ENCODE assay signal across 8 mouse cellular contexts in genomic region chr4:9096809-9097700, GRCm38 (mm10).
DNase-seq lines count a peak whose midpoint lies in the region; ATAC-seq lines count a peak whose summit lies in the region.

No protein-coding gene starts in this region.

- DNase-seq in 3134 (ENCODE audit: extremely low read depth, insufficient read length, low spot score), result peak; percentile 52
- peak; percentile 89 for DNase-seq in adrenal gland, postnatal 25 days
- peak; percentile 78 for DNase-seq in heart, adult 8-10 months (ENCODE audit: low spot score)
- peak; percentile 43 to 84 for DNase-seq in kidney, adult 8-10 months
- peak; percentile 77 to 87 for DNase-seq in spleen, postnatal 10 days (ENCODE audit: low spot score in 2 of 2)

- WGBS in embryonic facial prominence, embryonic 12.5 days, result 21% methylated on average over 24 of the region's 24 CpGs
- 26% methylated on average over 24 of the region's 24 CpGs for WGBS in limb, embryonic 13.5 days
- WGBS in midbrain, embryonic 16.5 days, result 20% methylated on average over 24 of the region's 24 CpGs

- H3K4me3 ChIP-seq in embryonic facial prominence, embryonic 12.5 days, result peak overlapping the region; percentile 5; the same call in 1 of the 2 replicates
- H3K4me3 ChIP-seq in limb, embryonic 13.5 days, result peak overlapping the region; percentile 15; the same call in 1 of the 2 replicates
- peak overlapping the region; percentile 20; the same call in 1 of the 2 replicates for H3K4me3 ChIP-seq in midbrain, embryonic 16.5 days (ENCODE audit: low read depth, low read length)

- H3K9ac ChIP-seq in embryonic facial prominence, embryonic 12.5 days, result no peak overlapping the region
- H3K9ac ChIP-seq in limb, embryonic 13.5 days, result no peak overlapping the region
- peak overlapping the region; percentile 23; the same call in 1 of the 2 replicates for H3K9ac ChIP-seq in midbrain, embryonic 16.5 days (ENCODE audit: low read depth, low read length)

- no peaks in the 10 kb centered on the region for H3K36me3 ChIP-seq in embryonic facial prominence, embryonic 12.5 days
- H3K36me3 ChIP-seq in limb, embryonic 13.5 days, result no peaks in the 10 kb centered on the region
- no peaks in the 10 kb centered on the region for H3K36me3 ChIP-seq in midbrain, embryonic 16.5 days (ENCODE audit: control insufficient read depth, insufficient read depth, low read length)

- H3K4me1 ChIP-seq in embryonic facial prominence, embryonic 12.5 days, result peaks cover 15% of the 10 kb centered on the region
- peaks cover 15% of the 10 kb centered on the region for H3K4me1 ChIP-seq in limb, embryonic 13.5 days
- H3K4me1 ChIP-seq in midbrain, embryonic 16.5 days (ENCODE audit: control insufficient read depth, insufficient read depth, low read length), result peaks cover 12% of the 10 kb centered on the region

- peak overlapping the region; percentile 32 for H3K4me2 ChIP-seq in embryonic facial prominence, embryonic 12.5 days (replicated peaks)
- peak overlapping the region; percentile 47; the same call in 1 of the 2 replicates for H3K4me2 ChIP-seq in limb, embryonic 13.5 days (replicated peaks)
- peak overlapping the region; percentile 46 for H3K4me2 ChIP-seq in midbrain, embryonic 16.5 days (ENCODE audit: low read length)

- H3K27me3 ChIP-seq in embryonic facial prominence, embryonic 12.5 days, result no peaks in the 10 kb centered on the region
- H3K27me3 ChIP-seq in limb, embryonic 13.5 days, result peaks cover 40% of the 10 kb centered on the region
- H3K27me3 ChIP-seq in midbrain, embryonic 16.5 days (ENCODE audit: control insufficient read depth, insufficient read depth, low read depth, low read length), result no peaks in the 10 kb centered on the region

- no peaks in the 10 kb centered on the region for H3K9me3 ChIP-seq in embryonic facial prominence, embryonic 12.5 days
- H3K9me3 ChIP-seq in limb, embryonic 13.5 days, result 0 out of 2 replicates have a peak, but pooled peaks cover 3% of the 10 kb centered on the region
- no peaks in the 10 kb centered on the region for H3K9me3 ChIP-seq in midbrain, embryonic 16.5 days (replicated peaks; ENCODE audit: control insufficient read depth, low read length, poor library complexity, severe bottlenecking)

- no peak overlapping the region for H3K27ac ChIP-seq in embryonic facial prominence, embryonic 12.5 days
- no peak overlapping the region for H3K27ac ChIP-seq in limb, embryonic 13.5 days
- no peak overlapping the region for H3K27ac ChIP-seq in midbrain, embryonic 16.5 days (ENCODE audit: low read length)

- 0 out of 2 replicates have a peak, but pooled peaks have one; percentile 17 for ATAC-seq in embryonic facial prominence, embryonic 12.5 days (ENCODE audit: insufficient number of reproducible peaks, insufficient read depth, low FRiP score, low TSS enrichment)
- ATAC-seq in limb, embryonic 13.5 days (ENCODE audit: low FRiP score, low read depth), result peak; percentile 54; the same call in 1 of the 2 replicates
- ATAC-seq in midbrain, embryonic 16.5 days, result peak; percentile 82

Comparison
In these comparisons a context has a peak if more than half of its experiments do, and no peak if none do; other contexts are left out.
1. ATAC-seq: peak in every context shown above with its lines; median percentile 82 in midbrain, embryonic 16.5 days; 54 in limb, embryonic 13.5 days; 17 in embryonic facial prominence, embryonic 12.5 days.